Mouse (Mus musculus) embryonic fibroblast, embryonic 13.5 days (primary cell): ENCODE measurements around the gene Dll3.

Experiments
- CTCF ChIP-seq: IDR thresholded peaks from 2 replicates; pipeline ENCODE4 v1.5.1; 2011; ENCODE audit warnings: mild to moderate bottlenecking, control low read depth, low read length, moderate library complexity, borderline replicate concordance; ENCODE audit not compliant: insufficient read depth
- POLR2A ChIP-seq: IDR thresholded peaks from 2 replicates; pipeline ENCODE4 v1.6.1; 2011; ENCODE audit warnings: low read depth, mild to moderate bottlenecking, control low read depth, low read length, moderate library complexity

DNA sequence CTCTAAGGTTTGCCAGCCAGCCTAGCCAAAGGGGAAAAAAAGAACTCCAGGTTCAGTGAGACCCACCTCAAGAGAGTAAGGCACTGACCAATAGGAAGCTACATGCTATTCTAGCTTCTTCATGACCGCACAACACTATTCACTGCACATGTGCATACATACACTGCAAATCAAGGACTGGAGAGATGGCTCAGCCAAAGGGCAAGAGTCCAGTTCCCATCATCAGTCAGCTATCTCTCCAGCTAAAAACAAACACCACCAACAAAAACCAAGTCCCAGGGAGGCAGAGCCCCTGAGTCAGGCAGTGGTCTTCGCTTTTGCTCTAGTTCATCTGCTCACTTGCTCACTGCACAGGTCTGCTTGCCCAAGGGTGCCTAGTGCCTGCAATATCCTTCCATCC is 26.2 kb upstream of the Dll3 start:
- TF ChIP-seq POLR2A: no peak
- TF ChIP-seq CTCF: no peak
